Mouse (Mus musculus): ENCODE measurements around the gene Pbdc1. TPM values are rescaled to one million over a fixed set of nuclear protein-coding genes. Genes with fewer than 3 reads are reported as not detected.
A peak's percentile ranks its signal among the peaks of the same experiment; 100 is the strongest.
"Not testable (repeated sequence)": the region's sequence is repeated elsewhere in the genome, so short reads cannot be mapped to it uniquely, and the experiment has no call there.

Gene Pbdc1
- polyA plus RNA-seq (2015; fragmentation: Nextera tagmentation; extraction: Ambion mirVana) = 41.7 and 44.2 TPM in 2 replicates

DNA sequence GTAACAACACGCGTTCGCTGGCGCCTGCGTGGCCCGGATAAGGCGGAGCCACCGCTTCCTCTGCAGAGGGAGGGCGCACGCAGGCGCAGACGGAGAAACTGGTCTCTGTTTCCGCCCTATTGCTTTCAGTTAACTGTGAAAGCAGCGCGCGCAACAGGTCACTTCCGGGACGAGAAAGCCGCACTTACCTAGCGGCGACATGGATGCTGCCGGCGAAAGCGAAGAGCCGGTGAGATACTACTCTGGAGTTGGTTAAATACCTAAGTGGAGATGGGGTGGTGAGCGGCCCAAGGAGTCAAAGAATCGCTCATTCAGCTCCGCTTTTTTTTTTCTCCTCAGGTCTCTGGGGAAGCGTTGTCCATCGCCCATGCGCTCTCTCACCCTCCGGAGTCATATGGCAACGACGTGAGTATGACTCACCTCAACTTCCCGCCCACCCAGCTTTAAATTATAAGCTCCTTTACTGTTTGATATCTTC, at the start of gene Pbdc1:
TSS of gene Pbdc1 (plus strand) at position 142 of the 478 bp plus-strand sequence.
- 3% methylated on average over 35 of the region's 35 CpGs for WGBS
- H3K4me1 ChIP-seq (replicated peaks) = peaks cover 4% of the 10 kb centered on the region
- peak; percentile 100 for ATAC-seq

DNA sequence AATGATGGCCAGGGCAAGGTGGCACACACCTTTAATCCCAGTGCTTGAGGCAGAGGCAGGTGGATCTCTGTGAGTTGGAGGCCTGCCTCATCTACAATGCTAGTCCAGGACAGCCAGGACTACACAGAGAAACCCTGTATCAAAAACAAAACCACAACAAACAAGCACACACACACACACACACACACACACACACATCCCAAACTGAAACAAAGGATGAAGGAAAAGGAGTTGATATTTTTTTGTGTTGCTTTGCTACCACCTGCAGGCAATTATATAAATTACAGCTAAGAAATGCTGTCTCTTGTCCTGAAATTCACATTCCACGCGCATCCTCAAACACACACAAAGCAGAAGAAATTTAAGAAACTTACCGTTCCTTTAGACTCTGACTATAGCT, 41.9 kb upstream of the Pbdc1 start:
- peaks cover 7% of the 10 kb centered on the region for H3K36me3 ChIP-seq
- H3K27ac ChIP-seq = no peak overlapping the region
- H3K4me3 ChIP-seq (replicated peaks) = no peak overlapping the region
- ATAC-seq = no peak
- H3K27me3 ChIP-seq = peaks cover 8% of the 10 kb centered on the region; the same call in 1 of the 2 replicates
- H3K9me3 ChIP-seq = no peaks in the 10 kb centered on the region
- WGBS = 82% methylated on average over 3 of the region's 3 CpGs
- H3K9ac ChIP-seq (replicated peaks) = no peak overlapping the region
- no peaks in the 10 kb centered on the region for H3K4me1 ChIP-seq (replicated peaks)
- H3K4me2 ChIP-seq (replicated peaks) = no peak overlapping the region

More for the DNA sequence above, at the start of gene Pbdc1:
- Histone ChIP-seq H3K27ac (0 out of 2 replicates have a peak within 1 kb of the TSS, but pooled peaks have one; percentile 9), H3K36me3 (0 out of 2 replicates have a peak, but pooled peaks cover 6% of the 10 kb centered on the region), H3K4me2 (replicated peaks) (peak within 1 kb of the TSS; percentile 64), H3K9me3 (no peaks in the 10 kb centered on the region), H3K27me3 (no peaks in the 10 kb centered on the region), H3K9ac (replicated peaks) (peak within 1 kb of the TSS; percentile 60), H3K4me3 (replicated peaks) (peak within 1 kb of the TSS; percentile 55)

DNA sequence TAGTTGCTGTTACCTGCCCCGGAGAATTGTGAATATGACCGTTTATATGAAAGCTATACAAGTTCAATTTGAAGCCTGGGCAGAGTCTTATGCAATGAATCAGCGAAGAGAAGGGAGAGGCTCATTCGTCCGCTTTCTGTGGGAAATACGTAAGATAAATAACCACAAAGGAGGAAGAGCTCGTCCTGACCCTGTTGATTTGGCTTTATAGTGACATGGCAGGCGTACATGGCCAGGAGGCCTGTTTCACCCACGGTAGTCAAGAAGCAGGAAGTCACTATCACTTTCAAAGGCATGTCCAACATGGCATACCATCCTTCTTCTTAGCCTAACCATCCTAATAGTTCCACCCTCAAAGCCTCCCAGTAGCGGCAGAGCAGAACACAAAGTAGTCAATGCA, 15.3 kb upstream of the Pbdc1 start:
- Histone ChIP-seq H3K4me1 (replicated peaks) (peaks cover 7% of the 10 kb centered on the region), H3K27me3 (no peaks in the 10 kb centered on the region), H3K4me2 (replicated peaks) (no peak overlapping the region), H3K9me3 (no peaks in the 10 kb centered on the region), H3K27ac (no peak overlapping the region), H3K36me3 (peaks cover 77% of the 10 kb centered on the region), H3K4me3 (replicated peaks) (no peak overlapping the region), H3K9ac (replicated peaks) (no peak overlapping the region)
- ATAC-seq = no peak
- WGBS = 98% methylated on average over 10 of the region's 10 CpGs

DNA sequence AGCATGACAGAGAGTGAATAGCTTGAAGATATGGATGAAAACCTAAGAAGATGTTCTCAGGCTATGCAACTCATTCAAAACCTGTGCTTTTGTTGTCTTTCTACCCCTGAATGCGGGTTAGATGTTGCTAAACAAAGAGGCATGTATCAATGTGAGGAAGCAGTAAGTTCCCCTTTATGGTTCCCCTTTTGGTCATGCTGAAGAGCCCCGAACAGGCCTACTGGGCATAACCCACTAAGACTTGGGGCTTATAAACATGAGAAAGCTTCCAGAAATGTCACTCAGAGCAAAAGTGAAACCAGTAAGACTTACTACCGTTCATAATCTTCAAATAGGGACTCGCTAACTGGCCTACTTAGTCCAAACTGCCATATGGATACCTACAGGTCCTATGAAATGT, 14.8 kb upstream of the Pbdc1 start:
- H3K4me2 ChIP-seq (replicated peaks) = no peak overlapping the region
- peaks cover 72% of the 10 kb centered on the region for H3K36me3 ChIP-seq
- no peak overlapping the region for H3K4me3 ChIP-seq (replicated peaks)
- no peaks in the 10 kb centered on the region for H3K27me3 ChIP-seq
- WGBS = 91% methylated on average over 4 of the region's 4 CpGs
- no peaks in the 10 kb centered on the region for H3K9me3 ChIP-seq
- H3K9ac ChIP-seq (replicated peaks) = no peak overlapping the region
- H3K4me1 ChIP-seq (replicated peaks) = peaks cover 9% of the 10 kb centered on the region
- no peak for ATAC-seq
- no peak overlapping the region for H3K27ac ChIP-seq

DNA sequence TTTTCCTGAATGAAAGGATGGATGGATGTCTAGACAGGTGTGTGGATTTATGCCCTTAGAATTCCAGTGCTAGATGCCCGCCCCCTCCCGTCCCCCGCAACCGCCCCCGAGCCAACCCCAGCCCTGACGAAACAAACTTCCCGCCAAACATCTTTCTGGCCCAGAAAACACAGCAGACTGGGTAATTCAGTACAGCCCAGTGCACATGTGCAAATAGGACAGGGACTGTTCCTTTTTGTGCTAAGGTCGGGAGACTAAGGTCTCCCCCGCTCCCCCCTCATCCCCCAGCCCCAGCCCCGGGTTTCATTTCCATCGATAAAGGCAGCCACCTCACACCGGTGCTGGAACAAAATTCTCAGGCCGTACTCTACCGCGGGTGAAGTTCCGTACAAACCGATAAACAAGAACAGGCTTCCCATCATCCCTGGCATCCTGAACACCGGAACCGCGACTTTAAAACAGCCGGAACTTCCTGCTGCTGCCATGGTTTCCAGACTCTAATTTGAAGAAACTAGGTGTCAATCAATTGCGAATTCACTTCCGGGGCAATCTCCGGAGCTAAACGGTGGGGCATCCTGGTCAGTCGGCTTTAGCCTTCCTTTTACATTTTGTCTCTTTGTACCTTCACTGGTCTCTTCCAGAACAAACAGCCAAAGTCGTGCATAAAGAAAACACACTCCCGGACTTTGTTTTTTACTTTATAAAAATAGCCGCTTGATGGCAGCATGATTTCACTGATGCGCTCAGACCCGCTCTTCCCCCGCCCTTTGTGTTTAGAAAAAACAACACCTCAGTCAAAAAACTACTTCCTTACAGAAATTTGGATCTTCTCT, 9.7 kb upstream of the Pbdc1 start:
- Histone ChIP-seq H3K4me1 (replicated peaks) (peaks cover 9% of the 10 kb centered on the region), H3K36me3 (peaks cover 27% of the 10 kb centered on the region), H3K9me3 (no peaks in the 10 kb centered on the region), H3K27me3 (no peaks in the 10 kb centered on the region), H3K4me3 (replicated peaks) (peak overlapping the region; percentile 62), H3K27ac (peak overlapping the region; percentile 77), H3K4me2 (replicated peaks) (peak overlapping the region; percentile 65), H3K9ac (replicated peaks) (peak overlapping the region; percentile 72)
- WGBS = under 1% methylated on average over 32 of the region's 32 CpGs
- peak; percentile 95 for ATAC-seq

DNA sequence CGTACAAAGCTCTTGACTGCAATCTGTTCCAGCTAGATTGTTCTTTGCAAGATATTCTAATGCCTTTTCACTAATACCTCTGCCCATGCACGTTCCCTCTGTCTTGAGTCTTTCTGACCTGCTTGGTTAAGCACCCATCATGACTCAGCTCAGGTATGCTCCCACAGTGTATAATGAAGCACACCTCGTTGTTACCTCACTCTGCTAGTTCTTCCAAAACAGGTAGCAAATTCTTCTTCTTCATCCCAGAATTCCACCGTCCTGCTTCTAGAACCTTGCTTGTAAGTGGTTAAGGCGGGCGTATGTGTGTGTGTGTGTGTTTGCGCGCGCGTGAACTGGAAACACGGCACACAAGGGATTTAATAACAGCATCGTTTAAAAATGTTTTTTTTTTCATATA, 405 bp upstream of the Pbdc1 start:
- 0 out of 2 replicates have a peak, but pooled peaks cover 4% of the 10 kb centered on the region for H3K36me3 ChIP-seq
- no peaks in the 10 kb centered on the region for H3K27me3 ChIP-seq
- peak overlapping the region; percentile 55 for H3K4me3 ChIP-seq (replicated peaks)
- H3K4me1 ChIP-seq (replicated peaks) = peaks cover 4% of the 10 kb centered on the region
- 8% methylated on average over 12 of the region's 12 CpGs for WGBS
- peak; percentile 76 for ATAC-seq
- no peaks in the 10 kb centered on the region for H3K9me3 ChIP-seq
- H3K9ac ChIP-seq (replicated peaks) = 0 out of 2 replicates have a peak overlapping the region, but pooled peaks have one; percentile 10
- 0 out of 2 replicates have a peak overlapping the region, but pooled peaks have one; percentile 9 for H3K27ac ChIP-seq
- H3K4me2 ChIP-seq (replicated peaks) = peak overlapping the region; percentile 64

DNA sequence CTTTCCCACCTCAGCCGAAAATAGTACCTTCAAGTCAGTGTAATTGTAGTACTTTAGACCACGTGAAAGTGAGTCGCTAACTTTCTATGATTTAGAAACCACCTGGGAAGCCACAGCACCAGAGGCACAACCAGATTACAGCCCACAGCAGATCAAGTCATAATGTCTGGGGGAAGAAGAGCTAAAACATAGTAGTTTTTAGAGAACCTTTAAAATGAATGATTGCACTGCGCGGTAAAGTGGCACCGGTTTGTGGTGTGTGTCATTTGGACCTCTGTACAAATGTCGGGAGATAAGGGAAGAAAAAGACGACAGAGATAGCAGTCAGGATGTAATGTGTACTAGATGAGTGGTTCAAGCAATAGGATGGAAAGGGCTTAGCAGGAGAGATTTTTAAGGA, 540 bp downstream of the Pbdc1 start:
- no peaks in the 10 kb centered on the region for H3K9me3 ChIP-seq
- no peaks in the 10 kb centered on the region for H3K27me3 ChIP-seq
- H3K4me3 ChIP-seq (replicated peaks) = peak overlapping the region; percentile 55
- peaks cover 4% of the 10 kb centered on the region for H3K4me1 ChIP-seq (replicated peaks)
- WGBS = 13% methylated on average over 8 of the region's 8 CpGs
- H3K4me2 ChIP-seq (replicated peaks) = peak overlapping the region; percentile 64
- peak overlapping the region; percentile 60 for H3K9ac ChIP-seq (replicated peaks)
- 0 out of 2 replicates have a peak, but pooled peaks cover 6% of the 10 kb centered on the region for H3K36me3 ChIP-seq
- no peak for ATAC-seq
- H3K27ac ChIP-seq = no peak overlapping the region

DNA sequence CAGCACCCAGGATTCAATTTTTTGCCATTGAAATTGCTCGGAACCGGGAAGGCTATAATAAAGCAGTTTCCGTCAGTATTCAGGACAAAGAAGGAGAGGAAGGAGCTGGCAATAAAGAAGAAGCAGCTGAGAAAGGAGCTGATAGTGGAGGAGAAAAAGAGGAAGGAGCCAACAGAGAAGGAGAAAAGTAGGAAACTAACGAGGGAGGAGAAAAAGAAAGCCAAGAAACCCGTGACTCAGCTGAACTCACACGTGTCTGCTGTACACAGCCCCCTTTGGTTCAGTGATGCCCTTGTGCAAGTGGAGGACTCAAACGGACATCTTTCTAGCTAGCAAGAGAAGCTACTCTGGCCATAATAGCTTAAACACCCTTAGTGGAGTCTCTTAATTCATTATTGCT, 3.5 kb downstream of the Pbdc1 start:
- H3K9ac ChIP-seq (replicated peaks); H3K4me2 ChIP-seq (replicated peaks); H3K36me3 ChIP-seq; H3K27me3 ChIP-seq; H3K9me3 ChIP-seq; H3K4me1 ChIP-seq (replicated peaks); H3K4me3 ChIP-seq (replicated peaks); ATAC-seq; H3K27ac ChIP-seq: not testable (repeated sequence)
- 90% methylated on average over 7 of the region's 7 CpGs for WGBS

DNA sequence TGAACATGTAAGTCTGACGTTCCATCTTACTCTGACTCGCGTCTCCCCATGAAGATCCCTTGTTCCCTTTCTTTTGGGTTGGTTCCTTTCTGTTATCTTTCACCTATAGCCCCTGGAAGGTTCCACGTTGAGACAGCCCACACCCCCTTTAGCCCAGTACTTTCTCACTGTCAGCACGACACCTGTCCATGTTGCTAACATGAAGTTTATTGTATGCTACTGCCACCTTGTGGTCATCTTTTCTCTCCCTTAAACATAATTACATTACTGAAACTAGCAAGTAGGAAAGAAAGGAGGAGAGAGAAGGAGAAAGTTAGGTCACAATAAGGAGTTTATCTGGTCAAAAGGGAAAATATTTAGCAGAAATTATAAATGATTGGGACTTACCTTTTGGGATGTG, 24.6 kb downstream of the Pbdc1 start:
- Histone ChIP-seq H3K9me3 (no peaks in the 10 kb centered on the region), H3K27me3 (0 out of 2 replicates have a peak, but pooled peaks cover 6% of the 10 kb centered on the region), H3K9ac (replicated peaks) (no peak overlapping the region), H3K4me2 (replicated peaks) (no peak overlapping the region), H3K4me1 (replicated peaks) (no peaks in the 10 kb centered on the region), H3K27ac (no peak overlapping the region), H3K36me3 (0 out of 2 replicates have a peak, but pooled peaks cover 3% of the 10 kb centered on the region), H3K4me3 (replicated peaks) (no peak overlapping the region)
- ATAC-seq = peak; percentile 34; the same call in 1 of the 2 replicates
- WGBS = 41% methylated on average over 5 of the region's 5 CpGs

DNA sequence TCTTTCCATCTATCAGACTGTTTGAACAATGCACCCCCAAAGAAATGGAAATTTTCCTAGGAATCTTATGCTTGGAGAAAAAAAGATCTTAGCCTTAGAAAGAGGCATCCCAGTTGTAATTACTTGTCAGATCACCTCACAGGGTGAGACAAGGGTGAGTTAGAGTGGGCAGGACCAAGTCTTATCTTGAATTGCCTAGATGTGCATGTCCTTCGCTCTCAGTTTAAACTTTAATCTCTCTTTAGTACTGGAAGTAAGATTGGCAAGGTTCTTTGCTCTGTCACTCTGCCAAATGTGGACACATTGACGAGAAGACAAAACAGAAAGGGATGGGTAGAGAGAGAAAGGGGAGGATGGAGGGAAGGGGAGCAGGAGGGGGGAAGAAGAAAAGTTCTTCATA, 35.4 kb downstream of the Pbdc1 start:
- peaks cover 40% of the 10 kb centered on the region; the same call in 1 of the 2 replicates for H3K27me3 ChIP-seq
- no peak for ATAC-seq
- H3K4me3 ChIP-seq (replicated peaks) = no peak overlapping the region
- H3K27ac ChIP-seq = no peak overlapping the region
- 72% methylated on average over 2 of the region's 2 CpGs for WGBS
- no peaks in the 10 kb centered on the region for H3K4me1 ChIP-seq (replicated peaks)
- no peaks in the 10 kb centered on the region for H3K9me3 ChIP-seq
- no peaks in the 10 kb centered on the region for H3K36me3 ChIP-seq
- H3K4me2 ChIP-seq (replicated peaks) = no peak overlapping the region
- H3K9ac ChIP-seq (replicated peaks) = no peak overlapping the region

DNA sequence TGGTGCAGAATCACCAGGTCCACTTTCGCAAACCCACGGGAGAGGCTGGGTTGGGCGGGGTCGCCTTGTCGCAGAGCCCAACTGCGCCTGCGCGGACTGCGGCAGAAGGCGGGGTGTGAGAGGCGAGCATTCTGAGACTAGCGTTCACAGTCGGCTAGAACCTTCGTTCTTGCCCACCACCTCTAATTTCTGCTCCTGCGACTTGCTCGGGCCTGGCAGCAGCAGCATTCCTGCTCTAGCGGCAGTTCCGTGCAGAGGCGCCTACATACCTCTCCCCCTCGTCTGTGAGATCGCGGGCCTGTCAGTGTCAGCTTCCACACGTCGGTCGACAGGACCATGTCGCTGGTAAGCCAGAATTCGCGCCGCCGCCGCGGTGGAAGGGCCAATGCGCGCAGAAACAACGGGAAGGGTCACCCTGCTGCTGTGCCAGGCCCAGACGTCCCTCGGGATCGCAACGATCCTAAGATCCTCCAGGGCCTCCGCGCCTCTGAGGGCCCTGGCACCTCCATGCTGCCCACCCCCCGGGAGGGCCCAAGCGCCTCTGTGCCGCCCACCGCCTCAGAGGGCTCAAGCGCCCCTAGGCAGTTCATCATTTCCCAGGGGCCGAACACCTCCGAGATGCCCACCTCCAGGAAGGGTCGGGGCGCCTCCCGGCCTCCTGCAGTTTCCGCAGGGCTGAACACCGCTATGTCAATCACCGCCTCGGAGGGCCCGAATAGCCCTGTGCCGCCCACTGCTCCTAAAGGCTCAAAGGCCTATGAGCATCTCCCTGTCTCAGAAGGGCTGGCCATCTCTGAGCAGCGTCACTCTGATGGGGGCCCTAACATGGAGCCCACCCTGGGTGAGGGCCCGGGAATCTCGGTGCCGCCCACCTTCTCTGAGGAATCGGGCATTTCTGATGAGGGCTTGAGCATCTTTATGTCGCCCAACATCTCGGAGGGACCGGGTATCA, 41.0 kb downstream of the Pbdc1 start, which contains the start of gene Magee1:
TSS of gene Magee1 (plus strand) at position 104 of the 952 bp plus-strand sequence.
- Histone ChIP-seq H3K27me3 (peaks cover 74% of the 10 kb centered on the region), H3K9me3 (no peaks in the 10 kb centered on the region), H3K27ac (peak within 1 kb of the TSS; percentile 84), H3K4me2 (replicated peaks) (peak within 1 kb of the TSS; percentile 67), H3K4me3 (replicated peaks) (peak within 1 kb of the TSS; percentile 68), H3K4me1 (replicated peaks) (peaks cover 15% of the 10 kb centered on the region), H3K36me3 (peaks cover 8% of the 10 kb centered on the region; the same call in 1 of the 2 replicates), H3K9ac (replicated peaks) (peak within 1 kb of the TSS; percentile 84)
- WGBS = 19% methylated on average over 65 of the region's 65 CpGs
- ATAC-seq = peak; percentile 80

Measured in midbrain, embryonic 13.5 days (tissue).